Mouse (Mus musculus) neural tube, embryonic 14.5 days (tissue): ENCODE measurements around the gene Blvra. TPM values are rescaled to one million over a fixed set of nuclear protein-coding genes. Genes with fewer than 3 reads are reported as not detected.

Source experiments
- ATAC-seq: fragments of 200-750 bp; cut with Nextera tagmentation; 2 replicates; pipeline ENCODE4 v1.8.0; 2017; ENCODE audit warnings: low read depth, mild to moderate bottlenecking, moderate TSS enrichment, moderate library complexity
- H3K27ac ChIP-seq: fragments of 300-500 bp; sonication (generic); 2 replicates; pipeline ENCODE4 v1.5.1; 2014; ENCODE audit warnings: low read depth, mild to moderate bottlenecking, control low read depth, low read length, moderate library complexity, mixed read lengths
- H3K27me3 ChIP-seq: fragments of 300-500 bp; sonication (generic); 2 replicates; pipeline ENCODE4 v1.6.1; 2014; ENCODE audit warnings: low read length; ENCODE audit not compliant: control insufficient read depth, insufficient read depth
- H3K36me3 ChIP-seq: fragments of 300-500 bp; sonication (generic); 2 replicates; pipeline ENCODE4 v1.6.1; 2014; ENCODE audit warnings: low read length, mixed read lengths; ENCODE audit not compliant: control insufficient read depth, insufficient read depth
- H3K4me1 ChIP-seq: fragments of 300-500 bp; sonication (generic); 2 replicates; pipeline ENCODE4 v1.6.1; 2014; ENCODE audit warnings: low read length; ENCODE audit not compliant: control insufficient read depth, insufficient read depth
- H3K4me2 ChIP-seq: fragments of 300-500 bp; sonication (generic); 2 replicates; pipeline ENCODE4 v1.6.1; 2014; ENCODE audit warnings: mild to moderate bottlenecking, low read depth, low read length, control low read depth
- H3K4me3 ChIP-seq: fragments of 300-500 bp; sonication (generic); 2 replicates; pipeline ENCODE4 v1.5.1; 2014; ENCODE audit warnings: low read depth, low read length, control low read depth, mixed read lengths
- H3K9ac ChIP-seq: fragments of 300-500 bp; sonication (generic); replicated peaks from 2 replicates; pipeline ENCODE4 v1.6.1; 2014; ENCODE audit warnings: low read depth, mild to moderate bottlenecking, control low read depth, low read length, mixed read lengths
- H3K9me3 ChIP-seq: fragments of 300-500 bp; sonication (generic); 2 replicates; pipeline ENCODE4 v1.6.1; 2016; ENCODE audit warnings: low read length; ENCODE audit not compliant: control insufficient read depth
- WGBS: fragments of 180-500 bp; shearing (Covaris S2); extraction: QIAGEN DNeasy Blood & Tissue Kit; methylation state at CpG from one replicate; pipeline ENCODE4 v1.1.7; 2014; 5-methylcytosine and 5-hydroxymethylcytosine counted together
- microRNA-seq: library from miRNA; unstranded; fragments of <30 nt; microRNA quantifications from one replicate; pipeline ENCODE4, GENCODE M21; 2016
- polyA plus RNA-seq: library from polyadenylated mRNA; unstranded; fragments of >200 nt; fragmentation: Nextera tagmentation; extraction: Ambion mirVana; gene quantifications from 2 replicates; pipeline ENCODE4 v1.2.1, GENCODE M21; 2014

The Blvra gene
- polyA plus RNA-seq, 1 experiment from 2014 or later: 36.3 TPM

DNA sequence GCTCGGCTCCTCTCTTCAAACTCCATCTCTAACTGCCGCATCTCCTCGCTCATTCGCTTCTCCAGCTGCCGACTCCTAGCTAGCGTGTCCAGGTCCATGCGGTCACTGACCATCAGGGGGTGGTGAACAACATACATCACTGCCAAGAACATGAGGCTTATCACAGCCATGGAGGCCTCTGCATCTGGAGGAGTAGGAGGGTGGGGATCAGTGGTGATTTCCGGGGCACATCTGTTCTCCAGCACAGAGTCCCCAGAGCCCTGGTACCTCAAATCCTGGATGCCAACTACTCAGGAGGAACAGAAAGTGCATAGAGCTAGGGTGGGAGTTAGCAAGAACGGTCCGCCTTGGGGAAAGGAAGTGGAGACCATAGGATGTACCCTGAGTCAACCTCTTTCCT, 71.6 kb downstream of the Blvra start:
- Histone ChIP-seq H3K36me3 (no peaks in the 10 kb centered on the region), H3K9me3 (no peaks in the 10 kb centered on the region), H3K27ac (no peak overlapping the region), H3K4me1 (no peaks in the 10 kb centered on the region), H3K4me2 (no peak overlapping the region; the same call in 1 of the 2 replicates), H3K9ac (no peak overlapping the region), H3K27me3 (no peaks in the 10 kb centered on the region), H3K4me3 (no peak overlapping the region)
- no peak for ATAC-seq
- 83% methylated on average over 10 of the region's 10 CpGs for WGBS

- Histone ChIP-seq H3K4me2 (peak overlapping the region; percentile 94), H3K27me3 (no peaks in the 10 kb centered on the region), H3K27ac (no peak overlapping the region), H3K4me3 (peak overlapping the region; percentile 57), H3K36me3 (no peaks in the 10 kb centered on the region), H3K9me3 (no peaks in the 10 kb centered on the region), H3K9ac (peak overlapping the region; percentile 57), H3K4me1 (no peaks in the 10 kb centered on the region)
- 17% methylated on average over 6 of the region's 6 CpGs for WGBS
- ATAC-seq: peak; percentile 44; the same call in 1 of the 2 replicates
Measured at GRCm38 (mm10) chr2:127142577-127143157, 72.2 kb downstream of the Blvra start.

GRCm38 (mm10) chr2:127143158-127144063, 72.9 kb downstream of the Blvra start, which contains the start of gene Itpripl1:
TSS of gene Itpripl1 (minus strand) at chr2:127143442.
- ATAC-seq: peak; percentile 90

GRCm38 (mm10) chr2:127145699-127146098, 75.2 kb downstream of the Blvra start:
- no peaks in the 10 kb centered on the region for H3K27me3 ChIP-seq
- no peak overlapping the region for H3K4me3 ChIP-seq
- no peak overlapping the region for H3K4me2 ChIP-seq
- H3K9me3 ChIP-seq: no peaks in the 10 kb centered on the region
- no peak overlapping the region for H3K9ac ChIP-seq
- 97% methylated on average over 3 of the region's 3 CpGs for WGBS
- ATAC-seq: no peak
- H3K27ac ChIP-seq: no peak overlapping the region
- H3K36me3 ChIP-seq: no peaks in the 10 kb centered on the region
- no peaks in the 10 kb centered on the region for H3K4me1 ChIP-seq

More at GRCm38 (mm10) chr2:127143158-127144063, 72.9 kb downstream of the Blvra start, which contains the start of gene Itpripl1:
- H3K36me3 ChIP-seq: no peaks in the 10 kb centered on the region
- 3% methylated on average over 31 of the region's 31 CpGs for WGBS
- H3K9me3 ChIP-seq: no peaks in the 10 kb centered on the region
- no peak within 1 kb of the TSS for H3K27ac ChIP-seq
- peak within 1 kb of the TSS; percentile 57 for H3K4me3 ChIP-seq
- H3K4me2 ChIP-seq: peak within 1 kb of the TSS; percentile 94
- no peaks in the 10 kb centered on the region for H3K4me1 ChIP-seq
- no peaks in the 10 kb centered on the region for H3K27me3 ChIP-seq
- peak within 1 kb of the TSS; percentile 57 for H3K9ac ChIP-seq

Small RNAs within 50 kb of the gene (microRNA-seq; reads per million reads assigned to microRNA genes)
- gene Gm24081: not detected

Other genes with a start within 250 kb of the Blvra start
- 34.8 and 41.8 TPM in 2 replicates for gene Trpm7, start 194.4 kb upstream of the Blvra start, polyA plus RNA-seq
- 39.9 and 40.5 TPM in 2 replicates for gene Sppl2a, start 137.4 kb upstream of the Blvra start, polyA plus RNA-seq
- 11.5 and 13.5 TPM in 2 replicates for gene Ap4e1, start 61.9 kb upstream of the Blvra start, polyA plus RNA-seq
- 8.6 and 11.1 TPM in 2 replicates for gene Ncaph, start 63.3 kb downstream of the Blvra start, polyA plus RNA-seq
- gene Itpripl1, start 72.8 kb downstream of the Blvra start, polyA plus RNA-seq: 9.0 and 12.1 TPM in 2 replicates
- gene 1810024B03Rik, start 137.6 kb downstream of the Blvra start, polyA plus RNA-seq: 1.1 and 1.5 TPM in 2 replicates
- gene Snrnp200, start 137.7 kb downstream of the Blvra start, polyA plus RNA-seq: 64.3 and 73.7 TPM in 2 replicates
- 59.0 and 59.9 TPM in 2 replicates for gene Ciao1, start 177.2 kb downstream of the Blvra start, polyA plus RNA-seq
- 35.1 and 48.8 TPM in 2 replicates for gene Tmem127, start 177.2 kb downstream of the Blvra start, polyA plus RNA-seq
- 103 and 110 TPM in 2 replicates for gene Stard7, start 199.6 kb downstream of the Blvra start, polyA plus RNA-seq